Mouse (Mus musculus) bone marrow macrophage, adult 2 months (primary cell): Measurements from ENCODE around the gene Slc25a44.
"Not testable (repeated sequence)": the region's sequence is repeated elsewhere in the genome, so short reads cannot be mapped to it uniquely, and the experiment has no call there.

Source experiments
- CTCF ChIP-seq: IDR thresholded peaks from 2 replicates; pipeline ENCODE4 v1.5.1; 2012; ENCODE audit warnings: low read depth, mild to moderate bottlenecking, low read length, moderate library complexity
- POLR2A ChIP-seq: IDR thresholded peaks from 2 replicates; pipeline ENCODE4 v1.6.1; 2012; ENCODE audit warnings: mild to moderate bottlenecking, low read depth, low read length, borderline replicate concordance

DNA sequence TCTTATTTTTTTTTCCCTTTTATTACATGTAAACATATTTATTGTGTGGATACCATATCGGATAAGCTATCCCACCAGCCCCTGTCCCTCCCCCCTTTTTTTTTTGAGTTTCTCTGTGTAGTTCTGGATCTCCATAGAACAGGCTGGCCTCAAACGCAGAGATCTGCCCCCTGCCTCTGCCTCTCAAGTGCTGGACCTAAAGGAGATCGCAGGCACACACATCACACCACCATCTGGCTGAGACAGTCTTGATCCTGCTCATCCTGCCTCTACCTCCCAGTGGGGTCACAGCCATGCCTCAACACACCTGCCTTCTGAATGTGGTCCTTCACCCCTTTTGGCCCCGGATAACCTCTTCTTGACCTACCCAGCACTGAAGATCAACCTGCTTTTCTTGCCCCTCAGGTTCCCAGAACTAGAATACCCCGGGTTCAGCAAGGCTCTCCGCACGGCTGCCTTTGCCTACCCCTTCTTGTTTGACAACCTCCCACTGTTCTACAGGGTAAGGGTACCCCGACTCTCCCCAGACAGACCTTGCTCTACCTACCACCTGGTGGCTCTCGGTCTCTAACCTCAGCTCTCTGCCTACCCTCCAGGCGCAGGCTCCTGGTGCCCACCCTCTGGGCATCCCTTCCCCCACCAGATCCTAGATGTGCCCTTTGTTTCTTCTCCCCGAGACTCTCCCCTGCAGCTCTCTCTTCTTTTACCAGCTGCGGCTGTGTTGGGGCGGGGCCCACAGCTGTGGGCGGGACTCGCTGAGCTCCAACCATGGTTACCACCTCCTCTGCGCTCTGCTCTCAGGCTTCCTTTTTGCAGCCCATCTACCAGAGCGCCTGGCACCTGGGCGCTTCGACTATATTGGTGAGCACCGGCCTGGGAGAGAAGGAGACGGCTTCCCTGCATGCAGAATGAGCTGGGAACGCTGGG lies 43.3 kb downstream of the Slc25a44 start:
- TF ChIP-seq CTCF, POLR2A: not testable (repeated sequence)
